Comparison of ENCODE assay signal across 8 mouse cellular contexts in genomic region chr6:30210788-30211187, GRCm38 (mm10).
A peak's percentile ranks its signal among the peaks of the same experiment; 100 is the strongest.
DNase-seq lines count a peak whose midpoint lies in the region; ATAC-seq and TF ChIP-seq lines count a peak whose summit lies in the region.

No protein-coding gene starts in this region.

- TF ChIP-seq CTCF in midbrain, postnatal 0 days (IDR thresholded peaks at IDR 0.05): peak; percentile 97

- no peaks in the 10 kb centered on the region for H3K9me3 ChIP-seq in intestine, embryonic 16.5 days (ENCODE audit: control insufficient read depth, low read length)
- H3K9me3 ChIP-seq in limb, embryonic 10.5 days (replicated peaks): no peaks in the 10 kb centered on the region
- H3K9me3 ChIP-seq in midbrain, postnatal 0 days (ENCODE audit: low read length): no peaks in the 10 kb centered on the region

- no peak overlapping the region for H3K4me2 ChIP-seq in intestine, embryonic 16.5 days (ENCODE audit: low read depth, low read length)
- no peak overlapping the region for H3K4me2 ChIP-seq in midbrain, postnatal 0 days (ENCODE audit: low read depth, low read length, poor library complexity, severe bottlenecking)

- WGBS in intestine, embryonic 16.5 days: 36% methylated on average over 5 of the region's 5 CpGs
- 37% methylated on average over 5 of the region's 5 CpGs for WGBS in limb, embryonic 10.5 days
- WGBS in midbrain, postnatal 0 days: 38% methylated on average over 5 of the region's 5 CpGs

- H3K27ac ChIP-seq in intestine, embryonic 16.5 days (ENCODE audit: low read length): no peak overlapping the region
- H3K27ac ChIP-seq in limb, embryonic 10.5 days: no peak overlapping the region
- no peak overlapping the region for H3K27ac ChIP-seq in midbrain, postnatal 0 days (ENCODE audit: low read depth, low read length)

- H3K27me3 ChIP-seq in intestine, embryonic 16.5 days (replicated peaks; ENCODE audit: control insufficient read depth, insufficient read depth, low read length): no peaks in the 10 kb centered on the region
- H3K27me3 ChIP-seq in limb, embryonic 10.5 days (ENCODE audit: low read depth, poor library complexity, severe bottlenecking): no peaks in the 10 kb centered on the region
- no peaks in the 10 kb centered on the region for H3K27me3 ChIP-seq in midbrain, postnatal 0 days (ENCODE audit: insufficient read depth, low read length)

- peak; percentile 41; the same call in 1 of the 2 replicates for ATAC-seq in intestine, embryonic 16.5 days
- ATAC-seq in midbrain, postnatal 0 days (ENCODE audit: low FRiP score): peak; percentile 63

- H3K36me3 ChIP-seq in intestine, embryonic 16.5 days (ENCODE audit: control insufficient read depth, insufficient read depth, low read length): no peaks in the 10 kb centered on the region
- H3K36me3 ChIP-seq in limb, embryonic 10.5 days: peaks cover 20% of the 10 kb centered on the region
- peaks cover 12% of the 10 kb centered on the region; the same call in 1 of the 2 replicates for H3K36me3 ChIP-seq in midbrain, postnatal 0 days (ENCODE audit: insufficient read depth, low read length)

- no peak overlapping the region for H3K9ac ChIP-seq in intestine, embryonic 16.5 days (ENCODE audit: low read depth, low read length)
- H3K9ac ChIP-seq in midbrain, postnatal 0 days (replicated peaks; ENCODE audit: low read length, poor library complexity, severe bottlenecking): no peak overlapping the region

- peaks cover 1% of the 10 kb centered on the region; the same call in 1 of the 2 replicates for H3K4me1 ChIP-seq in intestine, embryonic 16.5 days (ENCODE audit: control insufficient read depth, insufficient read depth, low read length)
- H3K4me1 ChIP-seq in limb, embryonic 10.5 days: peaks cover 2% of the 10 kb centered on the region
- H3K4me1 ChIP-seq in midbrain, postnatal 0 days (ENCODE audit: insufficient read depth, low read length): no peaks in the 10 kb centered on the region

- no peak overlapping the region for H3K4me3 ChIP-seq in intestine, embryonic 16.5 days (ENCODE audit: low read length)
- no peak overlapping the region for H3K4me3 ChIP-seq in limb, embryonic 10.5 days
- no peak overlapping the region for H3K4me3 ChIP-seq in midbrain, postnatal 0 days (ENCODE audit: low read depth, low read length)

- peak; percentile 38 for DNase-seq in 3134 (ENCODE audit: extremely low read depth, insufficient read length, low spot score)
- peak; percentile 58 for DNase-seq in T-cell, adult 2 months (ENCODE audit: low spot score)
- peak; percentile 84 to 90 for DNase-seq in cerebellum, postnatal 14 days
- peak; percentile 52 to 74 for DNase-seq in frontal cortex, postnatal 36 days (ENCODE audit: low spot score in 2 of 2)
- peak; percentile 81 for DNase-seq in limb, embryonic 10.5 days (ENCODE audit: low spot score)
- DNase-seq in midbrain, postnatal 0 days (ENCODE audit: low spot score): peak; percentile 87
- peak; percentile 72 to 91 for DNase-seq in spleen, postnatal 4 days (ENCODE audit: low spot score in 2 of 2)
